Mouse (Mus musculus) midbrain, embryonic 14.5 days (tissue): Measurements from ENCODE around the gene Aim2. TPM values are rescaled to one million over a fixed set of nuclear protein-coding genes. Genes with fewer than 3 reads are reported as not detected.
"Not testable (repeated sequence)": the region's sequence is repeated elsewhere in the genome, so short reads cannot be mapped to it uniquely, and the experiment has no call there.

Experiments
- ATAC-seq: fragments of 200-750 bp; cut with Nextera tagmentation; 2 replicates; pipeline ENCODE4 v1.8.0; 2017; ENCODE audit warnings: moderate number of reproducible peaks, moderate library complexity; ENCODE audit not compliant: low FRiP score, low TSS enrichment
- DNase-seq: peaks from one replicate; pipeline ENCODE4 v3.0.0-alpha.2; 2015
- H3K27ac ChIP-seq: fragments of 300-500 bp; sonication (generic); replicated peaks from 2 replicates; pipeline ENCODE4 v1.5.1; 2014; ENCODE audit warnings: mild to moderate bottlenecking, low read depth, low read length, moderate library complexity
- H3K27me3 ChIP-seq: fragments of 300-500 bp; sonication (generic); 2 replicates; pipeline ENCODE4 v1.6.1; 2014; ENCODE audit warnings: low read length, control low read depth, mixed read lengths; ENCODE audit not compliant: control insufficient read depth, insufficient read depth
- H3K36me3 ChIP-seq: fragments of 300-500 bp; sonication (generic); 2 replicates; pipeline ENCODE4 v1.6.1; 2014; ENCODE audit warnings: low read length, control low read depth; ENCODE audit not compliant: control insufficient read depth, insufficient read depth
- H3K4me1 ChIP-seq: fragments of 300-500 bp; sonication (generic); 2 replicates; pipeline ENCODE4 v1.6.1; 2014; ENCODE audit warnings: mild to moderate bottlenecking, antibody characterized with exemption, low read length, control low read depth; ENCODE audit not compliant: control insufficient read depth, insufficient read depth
- H3K4me2 ChIP-seq: fragments of 300-500 bp; sonication (generic); 2 replicates; pipeline ENCODE4 v1.6.1; 2014; ENCODE audit warnings: mild to moderate bottlenecking, low read length, moderate library complexity
- H3K4me3 ChIP-seq: fragments of 300-500 bp; sonication (generic); replicated peaks from 2 replicates; pipeline ENCODE4 v1.5.1; 2014; ENCODE audit warnings: low read depth, low read length
- H3K9ac ChIP-seq: fragments of 300-500 bp; sonication (generic); replicated peaks from 2 replicates; pipeline ENCODE4 v1.6.1; 2014; ENCODE audit warnings: mild to moderate bottlenecking, low read length, moderate library complexity
- H3K9me3 ChIP-seq: fragments of 300-500 bp; sonication (generic); 2 replicates; pipeline ENCODE4 v1.6.1; 2016; ENCODE audit warnings: low read length, control low read depth, mixed read lengths; ENCODE audit not compliant: control insufficient read depth
- WGBS: fragments of 180-500 bp; shearing (Covaris S2); extraction: QIAGEN DNeasy Blood & Tissue Kit; methylation state at CpG from one replicate; pipeline ENCODE4 v1.1.7; 2014; 5-methylcytosine and 5-hydroxymethylcytosine counted together
- polyA plus RNA-seq: library from polyadenylated mRNA; unstranded; fragments of >200 nt; fragmentation: Nextera tagmentation; extraction: Ambion mirVana; gene quantifications from 2 replicates; pipeline ENCODE4 v1.2.1, GENCODE M21; 2014

The Aim2 gene
- polyA plus RNA-seq, 1 experiment from 2014 or later = 2.4 TPM

DNA sequence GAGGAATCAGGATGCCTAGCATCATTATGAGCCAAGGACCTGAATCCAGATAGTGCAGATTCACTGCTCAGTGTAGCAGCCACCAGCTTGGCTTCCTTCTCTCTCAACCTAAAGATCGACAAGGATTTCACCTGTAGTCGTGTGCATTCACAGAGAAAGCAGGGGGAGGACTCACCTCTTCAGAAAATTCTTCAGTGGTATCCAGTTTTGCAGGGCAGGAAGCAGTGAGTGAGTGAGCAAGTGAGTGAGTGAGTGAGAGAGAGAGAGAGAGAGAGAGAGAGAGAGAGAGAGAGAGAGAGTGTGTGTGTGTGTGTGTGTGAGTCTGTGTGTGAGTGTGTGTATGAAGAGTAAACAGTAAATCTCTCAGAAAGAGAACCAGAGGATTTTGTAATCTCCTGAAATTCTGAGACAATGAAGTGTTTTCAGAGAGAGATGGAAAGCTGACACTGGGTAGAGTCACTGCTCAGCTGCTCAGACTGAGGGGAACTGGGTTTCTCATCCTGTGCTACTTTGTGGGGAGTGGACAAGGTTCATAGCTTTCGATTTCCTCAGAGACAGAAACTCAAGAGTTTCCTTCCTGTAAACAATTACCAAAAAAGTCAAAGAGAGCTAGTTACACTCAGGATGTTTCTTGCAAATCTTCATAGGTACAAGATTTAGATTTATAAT is 140.3 kb downstream of the Aim2 start, which contains the start of gene Ifi206:
Gene Ifi206, minus strand, starts transcription at position 230 of the 669 bp plus-strand sequence.
- not testable (repeated sequence) for H3K4me1 ChIP-seq, H3K36me3 ChIP-seq, ATAC-seq, H3K9ac ChIP-seq, H3K27ac ChIP-seq, H3K9me3 ChIP-seq, DNase-seq, H3K27me3 ChIP-seq, H3K4me2 ChIP-seq, H3K4me3 ChIP-seq
- WGBS = 84% methylated on average over 3 of the region's 3 CpGs

DNA sequence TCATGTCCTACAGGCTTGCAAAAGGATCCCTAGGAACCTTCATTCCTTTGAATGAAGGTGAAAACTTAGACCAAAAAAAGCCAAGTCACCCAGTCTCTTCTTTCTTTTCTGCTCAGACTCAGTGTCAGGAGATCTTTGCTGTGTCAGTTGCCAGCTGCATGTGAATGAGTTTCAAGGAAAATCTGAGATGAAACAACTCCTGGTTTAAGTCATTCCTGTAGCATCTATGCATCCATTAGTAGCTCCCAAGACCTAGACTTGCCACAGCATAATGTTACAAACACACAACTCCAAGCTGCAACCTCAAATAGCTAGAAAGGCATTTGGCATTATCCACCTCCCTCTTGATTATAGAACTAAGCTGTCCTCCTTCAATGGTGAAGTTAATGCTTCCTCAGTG is 140.8 kb downstream of the Aim2 start:
- H3K36me3 ChIP-seq, H3K27me3 ChIP-seq, ATAC-seq, DNase-seq, H3K4me2 ChIP-seq, H3K4me1 ChIP-seq, H3K9ac ChIP-seq, H3K27ac ChIP-seq, H3K9me3 ChIP-seq, H3K4me3 ChIP-seq: not testable (repeated sequence)

DNA sequence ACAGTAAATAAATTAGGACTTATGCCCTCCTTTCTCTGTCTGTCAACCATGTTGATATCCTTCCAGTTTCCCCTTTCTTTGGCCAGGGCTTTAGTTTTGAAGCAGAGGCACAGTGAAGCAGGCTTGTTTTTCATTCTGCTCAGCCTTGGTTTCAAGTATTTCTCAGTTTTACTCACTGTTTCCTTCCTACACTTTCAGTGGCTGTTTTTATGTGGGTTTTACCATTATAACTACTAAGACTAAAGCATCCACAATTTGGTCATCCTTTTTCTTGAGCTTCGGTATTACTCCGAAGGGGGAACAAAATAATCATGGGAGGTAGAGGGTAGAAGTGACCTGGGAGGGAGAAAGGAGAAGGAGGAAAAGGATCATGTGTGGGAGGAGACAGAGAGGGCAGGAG is 159.9 kb downstream of the Aim2 start:
- not testable (repeated sequence) for H3K9me3 ChIP-seq, H3K27ac ChIP-seq, H3K27me3 ChIP-seq, H3K4me3 ChIP-seq, H3K36me3 ChIP-seq, DNase-seq, H3K4me1 ChIP-seq, H3K9ac ChIP-seq, H3K4me2 ChIP-seq, ATAC-seq
- WGBS = 100% methylated on average over 2 of the region's 2 CpGs

Other genes starting within 250 kb of the Aim2 start
- gene Olfr1408, start 213.5 kb upstream of the Aim2 start, polyA plus RNA-seq = not detected in 2 replicates
- gene Olfr1406, start 160.2 kb upstream of the Aim2 start, polyA plus RNA-seq = not detected in 2 replicates
- not detected in 2 replicates for gene Olfr218, start 153.1 kb upstream of the Aim2 start, polyA plus RNA-seq
- gene Olfr1404, start 138.5 kb upstream of the Aim2 start, polyA plus RNA-seq = not detected in 2 replicates
- gene Fcer1a, start 123.7 kb upstream of the Aim2 start, polyA plus RNA-seq = not detected in 2 replicates
- not detected in 2 replicates for gene Olfr418, start 84.9 kb upstream of the Aim2 start, polyA plus RNA-seq
- not detected in 2 replicates for gene Mptx2, start 73.1 kb upstream of the Aim2 start, polyA plus RNA-seq
- 23.9 and 31.0 TPM in 2 replicates for gene Ackr1, start 17.1 kb upstream of the Aim2 start, polyA plus RNA-seq
- 125 and 140 TPM in 2 replicates for gene Cadm3, start 16.8 kb downstream of the Aim2 start, polyA plus RNA-seq
- gene Ifi206, start 140.2 kb downstream of the Aim2 start, polyA plus RNA-seq = 0.21 TPM in 1 of 2 replicates, not detected in the other
- gene Ifi214, start 185.1 kb downstream of the Aim2 start, polyA plus RNA-seq = not detected in 2 replicates
- gene Ifi213, start 248.4 kb downstream of the Aim2 start, polyA plus RNA-seq = 0.64 TPM in 1 of 2 replicates, not detected in the other